Mouse (Mus musculus) urinary bladder, postnatal 10 days (tissue): ENCODE data around the gene Wwp2.

Experiments
- DNase-seq: peaks from one replicate; pipeline ENCODE4 v3.0.0; 2022; ENCODE audit warnings: low spot score

Wwp2 gene

GRCm38 (mm10) chr8:107571046-107571445, 134.9 kb downstream of the Wwp2 start:
- DNase-seq = no peak

DNA sequence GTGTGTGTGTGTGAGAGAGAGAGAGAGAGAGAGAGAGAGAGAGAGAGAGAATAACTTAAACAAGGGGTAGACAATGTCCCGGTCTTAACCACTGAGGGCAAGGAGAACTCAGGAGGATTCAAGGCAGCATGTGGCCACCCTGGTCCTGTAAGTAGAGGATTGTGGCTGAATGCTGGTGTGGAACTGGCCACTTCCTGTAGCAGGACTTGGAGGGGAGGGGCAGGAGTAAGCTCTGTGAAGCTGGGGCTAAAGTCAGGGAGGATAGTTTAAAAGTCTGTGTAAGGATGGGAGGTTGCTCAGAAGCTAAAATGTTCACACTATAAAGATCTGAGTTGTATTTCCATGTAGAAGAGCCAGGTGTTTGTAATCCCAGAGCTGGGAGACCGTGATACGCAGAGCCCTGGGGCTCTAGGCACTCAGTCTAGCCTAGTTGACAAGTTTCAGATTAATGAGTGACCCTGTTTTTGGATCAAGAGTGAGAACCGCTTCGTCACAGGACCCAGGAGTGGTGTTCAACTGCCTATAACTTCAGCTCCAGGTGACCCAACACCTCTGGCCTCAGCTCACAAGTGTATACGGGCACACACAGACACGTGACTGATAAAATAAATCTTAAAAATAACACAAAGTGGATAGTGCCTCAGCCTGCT, 135.4 kb downstream of the Wwp2 start:
- DNase-seq = no peak

DNA sequence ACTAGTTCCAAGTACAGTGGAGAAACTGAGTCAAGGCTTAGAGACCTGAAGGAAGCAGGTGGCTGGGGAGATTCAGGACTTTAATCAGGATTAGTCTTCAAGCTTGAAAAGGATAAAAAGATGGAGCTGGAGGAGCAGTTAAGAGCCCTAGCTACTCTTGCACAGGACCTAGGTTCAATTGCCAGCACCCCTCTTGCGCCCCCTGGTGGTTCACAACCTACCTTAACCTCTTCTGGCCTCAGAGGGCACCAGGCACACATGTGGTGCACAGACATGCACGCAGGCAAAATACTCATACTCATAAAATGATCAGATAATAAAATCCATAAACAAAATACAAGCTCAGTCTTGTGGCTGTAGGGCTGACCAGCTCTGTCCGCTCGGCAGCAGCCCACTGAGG, 136.3 kb downstream of the Wwp2 start:
- DNase-seq = no peak

DNA sequence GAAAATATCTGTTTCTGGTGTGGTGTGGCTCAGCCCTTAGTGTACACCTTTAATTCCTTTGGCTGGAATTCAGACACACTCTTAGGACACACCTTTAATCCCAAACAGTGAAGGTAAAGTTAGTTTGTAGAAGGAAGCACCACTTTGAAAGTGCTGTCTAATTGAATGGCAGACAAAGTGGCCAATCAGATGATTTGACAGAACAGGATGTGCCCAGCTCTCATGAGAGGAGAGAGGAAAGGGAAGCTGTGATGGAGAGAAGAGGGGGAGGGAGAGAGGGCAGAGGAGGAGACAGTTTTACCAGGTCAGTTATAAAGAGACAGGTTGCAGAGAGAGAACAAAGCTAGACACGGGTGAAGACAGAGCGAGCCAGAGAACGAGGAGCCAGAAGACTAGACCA, 138.6 kb downstream of the Wwp2 start:
- DNase-seq = no peak

DNA sequence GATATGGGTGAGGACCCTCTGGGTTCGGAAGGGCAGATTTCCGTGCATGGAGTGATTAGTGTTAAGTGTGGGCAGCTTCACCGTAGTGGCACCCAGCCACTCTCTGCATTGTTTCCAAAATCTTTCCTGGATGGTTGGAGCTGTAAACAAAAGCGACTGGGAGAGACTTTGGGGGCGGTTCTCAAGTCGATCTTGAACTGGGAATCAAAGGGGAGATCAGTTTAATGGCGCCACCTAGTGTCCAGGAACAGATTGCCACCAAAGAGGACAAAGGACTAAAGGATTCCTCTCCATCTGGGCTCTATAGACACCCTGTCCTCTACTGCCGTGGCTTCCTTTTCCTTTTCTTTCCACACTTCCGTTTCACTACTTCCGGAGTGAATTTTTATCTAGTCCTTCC, 140.5 kb downstream of the Wwp2 start:
- DNase-seq = peak; percentile 38

DNA sequence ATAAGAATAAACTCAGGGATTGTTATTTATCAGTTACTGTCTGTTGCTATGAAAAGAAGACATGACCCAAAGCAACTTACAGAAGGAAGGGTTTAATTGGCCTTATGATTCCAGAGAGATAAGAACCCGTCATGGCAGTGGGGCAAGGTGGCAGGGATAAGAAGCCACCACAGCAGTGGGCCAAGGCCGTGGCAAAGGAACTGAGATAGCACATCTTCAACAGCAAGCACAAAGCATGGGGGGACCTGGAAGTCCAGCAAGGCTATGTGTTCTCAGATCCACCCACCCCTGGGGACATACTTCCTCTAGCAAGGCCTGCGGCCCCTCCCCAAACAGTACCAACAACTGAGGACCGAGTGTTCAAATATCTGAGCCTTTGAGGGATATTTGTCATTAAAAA, 141.5 kb downstream of the Wwp2 start:
- DNase-seq = no peak

- no peak for DNase-seq
These were observed 142.0 kb downstream of the Wwp2 start for GRCm38 (mm10) chr8:107578132-107578531.

DNA sequence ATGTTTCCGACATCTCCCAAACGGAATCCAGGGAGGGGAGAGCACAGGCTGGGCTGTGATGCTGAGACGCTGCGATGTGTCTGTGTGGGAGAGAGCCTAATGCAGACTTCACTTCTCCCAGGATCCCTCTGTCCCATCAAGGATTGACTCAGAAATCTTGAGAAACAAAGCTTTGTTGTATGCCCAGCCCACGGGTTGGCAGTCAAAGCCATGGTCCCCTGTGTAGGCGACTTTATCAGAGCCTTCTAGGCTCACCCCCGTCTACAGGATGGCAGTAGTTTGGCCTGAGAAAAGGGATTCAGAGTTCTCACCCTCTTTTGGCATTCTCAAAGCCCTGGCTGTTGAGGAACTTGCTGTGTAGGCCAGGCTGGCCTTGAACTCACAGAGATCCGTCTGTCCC, 142.4 kb downstream of the Wwp2 start:
- DNase-seq = no peak

DNA sequence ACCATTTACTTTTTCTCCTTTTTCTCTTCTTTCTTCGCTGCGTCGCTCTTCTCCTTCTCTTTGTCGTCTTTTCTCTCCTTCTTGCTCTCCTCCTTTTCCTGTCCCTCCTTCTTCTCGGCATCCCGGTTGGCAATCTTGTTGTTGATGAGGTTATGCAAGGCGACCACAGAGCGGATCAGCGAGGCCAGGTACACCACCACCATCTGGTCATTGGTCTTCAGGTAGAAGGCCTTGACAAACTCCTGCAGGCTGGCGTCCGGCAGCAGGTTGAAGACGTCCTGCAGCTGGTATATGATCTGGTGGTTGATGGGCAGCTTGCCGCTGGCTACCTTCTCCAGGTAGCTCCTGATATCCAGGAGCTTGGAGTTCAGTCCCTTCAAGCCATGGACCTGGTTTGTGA, 144.7 kb downstream of the Wwp2 start:
- DNase-seq = no peak

DNA sequence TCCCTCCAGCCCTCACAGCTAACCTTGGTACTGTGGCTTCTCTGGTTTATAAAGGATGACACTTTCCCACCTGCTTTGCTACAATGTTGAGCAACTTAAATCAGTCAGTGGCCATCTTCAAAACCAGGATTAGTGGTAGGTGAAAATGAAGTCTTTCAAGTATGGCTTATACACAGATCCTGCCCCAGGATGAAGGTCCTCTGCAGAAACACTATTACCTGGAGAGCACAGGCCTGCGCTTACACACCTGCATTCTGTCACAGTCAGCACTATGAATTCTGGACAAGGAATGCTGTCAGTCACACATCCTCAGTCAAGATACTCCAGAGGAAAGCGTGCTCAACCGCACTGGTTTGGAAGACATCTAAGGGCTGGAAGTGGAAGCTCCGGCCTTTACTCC, 145.4 kb downstream of the Wwp2 start:
- no peak for DNase-seq

GRCm38 (mm10) chr8:107582136-107582535, 146.0 kb downstream of the Wwp2 start:
- no peak for DNase-seq

DNA sequence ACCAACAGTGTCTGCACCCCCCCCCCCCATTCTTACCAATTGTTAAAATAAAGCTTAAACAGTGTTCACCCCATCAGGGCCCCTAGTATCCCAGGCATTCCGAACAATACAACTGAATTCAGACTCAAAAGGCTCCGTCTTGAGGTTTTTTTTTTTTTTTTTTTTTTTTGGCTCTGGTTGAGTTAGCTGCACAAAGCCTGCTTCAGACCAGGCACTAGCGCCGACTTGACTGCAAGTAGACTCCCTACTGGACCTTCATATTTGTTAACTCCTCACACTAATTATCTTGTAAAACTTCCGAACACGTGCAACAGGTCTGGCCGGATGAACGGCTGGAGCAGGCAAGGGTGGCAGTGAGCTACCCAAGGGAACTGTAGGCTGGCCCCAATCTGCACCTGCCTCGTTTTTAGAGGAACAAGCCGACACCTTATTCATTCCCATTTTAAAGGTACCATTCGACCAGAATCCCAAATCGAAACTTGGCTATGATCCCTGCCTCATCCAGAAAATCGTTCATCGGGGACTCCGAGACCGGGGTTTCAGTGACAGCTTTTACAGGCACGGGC, 151.3 kb downstream of the Wwp2 start:
- DNase-seq = no peak

- DNase-seq = peak; percentile 61
These were observed 152.0 kb downstream of the Wwp2 start, which contains the start of gene Psmd7 for GRCm38 (mm10) chr8:107587995-107588780. Psmd7 (minus strand) TSS chr8:107588464.

DNA sequence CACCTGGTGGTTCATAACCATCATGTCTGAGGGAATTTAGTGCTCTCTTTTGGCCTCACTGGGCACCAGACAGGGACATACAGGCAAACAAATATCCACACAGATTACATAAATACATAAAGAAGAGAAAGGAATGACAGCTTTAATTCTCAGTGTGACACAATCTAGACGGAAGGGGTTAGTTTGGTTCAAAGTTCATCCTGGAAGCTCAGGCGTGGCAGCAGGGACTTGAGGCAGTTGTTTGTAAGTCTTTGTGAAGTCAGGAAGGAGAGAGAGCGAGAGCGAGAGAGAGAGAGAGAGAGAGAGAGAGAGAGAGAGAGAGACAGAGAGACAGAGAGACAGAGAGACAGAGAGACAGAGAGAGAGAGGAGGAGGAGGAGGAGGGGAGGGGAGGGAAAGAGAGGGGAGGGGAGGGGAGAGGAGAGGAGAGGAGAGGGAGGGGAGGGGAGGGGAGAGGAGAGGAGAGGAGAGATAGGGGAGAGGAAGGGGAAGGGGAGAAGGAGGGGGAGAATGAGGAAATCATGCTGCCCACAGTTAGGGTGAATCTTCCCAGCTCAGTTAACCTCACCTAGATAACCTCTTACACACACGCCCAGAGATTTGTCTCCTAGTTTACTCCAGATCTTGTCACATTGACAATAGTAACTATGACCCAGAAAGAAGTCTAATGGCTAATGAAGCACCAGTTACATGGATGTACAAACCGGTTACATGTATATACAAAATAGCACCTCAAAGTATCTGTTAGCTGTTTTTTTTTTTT, 158.0 kb downstream of the Wwp2 start:
- no peak for DNase-seq

- no peak for DNase-seq
These were observed 158.7 kb downstream of the Wwp2 start for GRCm38 (mm10) chr8:107594817-107595216.

- no peak for DNase-seq
These were observed 161.6 kb downstream of the Wwp2 start for GRCm38 (mm10) chr8:107597731-107598130.

DNA sequence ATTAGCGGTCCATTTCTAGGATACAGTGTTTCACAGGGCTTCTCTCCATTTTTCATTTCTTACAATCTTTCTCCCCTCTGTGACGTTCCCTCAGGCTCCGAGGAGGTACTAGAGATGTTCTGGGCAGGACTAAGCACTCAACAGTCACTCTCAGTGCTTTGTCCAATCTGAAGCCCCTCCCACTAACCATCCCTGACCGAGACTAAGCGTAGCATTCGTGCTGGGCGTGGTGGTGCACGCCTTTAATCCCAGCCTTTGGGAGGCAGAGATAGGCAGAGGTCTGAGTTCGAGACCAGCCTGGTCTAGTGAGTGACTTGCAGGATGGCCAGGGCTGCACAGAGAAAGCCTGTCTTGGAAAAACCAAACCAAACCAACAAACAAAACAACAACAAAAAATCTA, 163.5 kb downstream of the Wwp2 start:
- DNase-seq = no peak

GRCm38 (mm10) chr8:107603026-107603425, 166.9 kb downstream of the Wwp2 start:
- DNase-seq = no peak
